Mouse (Mus musculus): ENCODE measurements around the gene Gm20795.

Gm20795 gene

DNA sequence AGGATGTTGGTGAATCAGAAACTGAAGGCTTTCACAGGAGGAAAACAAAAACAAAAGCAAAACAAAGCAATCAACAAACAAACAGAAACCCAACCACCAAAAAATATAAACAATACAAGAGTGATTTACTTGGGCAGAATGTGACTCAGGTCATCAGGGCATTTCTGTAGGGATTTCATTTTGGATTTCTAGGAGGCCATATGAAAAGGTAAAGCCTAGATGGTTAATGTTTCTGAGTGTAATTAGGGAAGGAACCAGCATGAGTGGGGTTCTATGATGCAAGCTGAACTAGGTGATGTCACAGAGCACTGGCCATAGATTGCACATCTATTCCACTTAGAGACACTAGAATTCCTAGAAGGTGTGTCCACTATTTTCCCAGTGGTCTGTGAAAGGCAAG is at the start of gene Gm20795:
Gm20795 (plus strand) TSS at position 301 of the 400 bp plus-strand sequence.

DNA sequence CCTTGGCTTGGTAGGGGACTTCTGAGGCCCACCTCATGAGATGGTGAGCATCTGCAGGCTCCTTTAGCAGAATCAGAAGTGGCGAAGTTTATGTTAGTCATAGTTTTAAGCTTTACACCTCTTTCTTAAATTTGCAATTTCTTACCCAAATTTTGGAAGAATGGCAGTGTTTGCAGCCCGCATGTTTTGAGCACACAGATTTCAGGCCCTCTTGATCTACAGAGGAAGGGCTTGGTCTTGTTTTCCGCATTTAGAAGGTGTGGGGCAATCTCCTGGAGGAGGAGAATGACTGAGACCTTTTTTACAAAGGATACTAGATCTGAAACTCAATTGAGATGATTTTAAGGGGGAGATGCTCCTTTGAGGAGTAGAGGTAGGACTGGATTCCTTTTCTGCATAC is 29.0 kb upstream of the Gm20795 start, which contains the start of gene Gm21797:
Gm21797 (minus strand) TSS at position 101 of the 400 bp plus-strand sequence.
- no CpG with 5 or more reads among the region's 3 CpGs for WGBS
